Mouse (Mus musculus) CH12.LX (cell line): ENCODE measurements around the gene Fopnl. TPM values are rescaled to one million over a fixed set of nuclear protein-coding genes. Genes with fewer than 3 reads are reported as not detected.

Experiments used
- DNase-seq: peaks from one replicate; pipeline ENCODE4 v3.0.0-alpha.2; 2013; ENCODE audit errors: extremely low read depth
- H3K27ac ChIP-seq: 2 replicates; pipeline ENCODE4 v1.5.1; 2012; ENCODE audit warnings: low read depth, mild to moderate bottlenecking, control low read depth, moderate library complexity; ENCODE audit not compliant: insufficient read depth
- H3K27me3 ChIP-seq: replicated peaks from 2 replicates; pipeline ENCODE3; 2012; ENCODE audit warnings: inconsistent platforms
- H3K36me3 ChIP-seq, 2 experiments: replicated peaks in 1 of 2; 2 replicates each; pipeline versions ENCODE3 to v1.6.1; 2012; ENCODE audit warnings: inconsistent platforms in 1 of 2, low read length in 1 of 2, mild to moderate bottlenecking in 1 of 2, mixed read lengths in 1 of 2, moderate library complexity in 1 of 2; ENCODE audit not compliant: control insufficient read depth in 1 of 2, insufficient read depth in 1 of 2
- H3K4me1 ChIP-seq, 2 experiments: 2 replicates each; pipeline ENCODE4 v1.6.1; 2012; ENCODE audit warnings: inconsistent platforms in 1 of 2, moderate library complexity in 1 of 2; ENCODE audit not compliant: insufficient read depth in 2 of 2, control insufficient read depth in 1 of 2
- H3K4me2 ChIP-seq: 2 replicates; pipeline ENCODE4 v1.6.1; 2012; ENCODE audit warnings: low read depth, mild to moderate bottlenecking, control low read depth; ENCODE audit not compliant: poor library complexity, insufficient read depth, severe bottlenecking
- H3K4me3 ChIP-seq, 3 experiments: fragments of 150-350 bp in 1 of 3; sonication (generic) in 1 of 3; replicated peaks in 1 of 3; 2 replicates each; pipeline versions ENCODE3 to v1.5.1; 2011 to 2012; ENCODE audit warnings: low read depth in 2 of 3, low read length in 2 of 3, mild to moderate bottlenecking in 2 of 3, moderate library complexity in 2 of 3, control low read depth in 1 of 3, improper control_type of control experiment in 1 of 3, inconsistent platforms in 1 of 3, mixed read lengths in 1 of 3; ENCODE audit not compliant: poor library complexity in 1 of 3
- H3K79me2 ChIP-seq: replicated peaks from 2 replicates; pipeline ENCODE4 v1.6.1; 2012; ENCODE audit warnings: mild to moderate bottlenecking, moderate library complexity; ENCODE audit not compliant: control insufficient read depth, poor library complexity, insufficient read depth, severe bottlenecking; ENCODE audit errors: extremely low read depth
- H3K9ac ChIP-seq: 2 replicates; pipeline ENCODE4 v1.6.1; 2012; ENCODE audit warnings: low read depth, mild to moderate bottlenecking, control low read depth, moderate library complexity; ENCODE audit not compliant: insufficient read depth
- H3K9me3 ChIP-seq: replicated peaks from 2 replicates; pipeline ENCODE3; 2012; ENCODE audit warnings: low read length, inconsistent platforms, mixed read lengths
- BHLHE40 ChIP-seq: IDR thresholded peaks from 2 replicates; pipeline ENCODE4 v1.6.1; 2011; ENCODE audit warnings: mild to moderate bottlenecking, low read depth, low read length, improper control_type of control experiment
- CHD2 ChIP-seq: IDR thresholded peaks from 2 replicates; pipeline ENCODE4 v1.6.1; 2011; ENCODE audit warnings: low read length, improper control_type of control experiment
- E2F4 ChIP-seq: IDR thresholded peaks from 2 replicates; pipeline ENCODE4 v1.6.1; 2011; ENCODE audit warnings: low read depth, low read length, improper control_type of control experiment; ENCODE audit not compliant: insufficient replicate concordance
- ETS1 ChIP-seq: conservative IDR thresholded peaks from 2 replicates; pipeline ENCODE4 v1.6.1; 2012; ENCODE audit warnings: low read depth, mild to moderate bottlenecking, inconsistent platforms, low read length, improper control_type of control experiment, moderate library complexity
- IRF4 ChIP-seq: IDR thresholded peaks from 2 replicates; pipeline ENCODE4 v1.6.1; 2014; ENCODE audit warnings: low read depth, mild to moderate bottlenecking, inconsistent platforms, low read length, improper control_type of control experiment
- JUN ChIP-seq: IDR thresholded peaks from 2 replicates; pipeline ENCODE4 v1.6.1; 2011; ENCODE audit warnings: low read depth, mild to moderate bottlenecking, low read length, improper control_type of control experiment, moderate library complexity; ENCODE audit not compliant: insufficient read depth
- JUND ChIP-seq: conservative IDR thresholded peaks from 2 replicates; pipeline ENCODE4 v1.6.1; 2011; ENCODE audit warnings: low read depth, low read length, improper control_type of control experiment
- KAT2A ChIP-seq: IDR thresholded peaks from 2 replicates; pipeline ENCODE4 v1.6.1; 2012; ENCODE audit warnings: low read length, improper control_type of control experiment, inconsistent platforms; ENCODE audit not compliant: insufficient replicate concordance
- MAX ChIP-seq: IDR thresholded peaks from 2 replicates; pipeline ENCODE4 v1.6.1; 2011; ENCODE audit warnings: low read length, improper control_type of control experiment
- MAZ ChIP-seq: IDR thresholded peaks from 2 replicates; pipeline ENCODE4 v1.6.1; 2012; ENCODE audit warnings: low read depth, mild to moderate bottlenecking, inconsistent platforms, low read length, improper control_type of control experiment, moderate library complexity
- MYC ChIP-seq: IDR thresholded peaks from 2 replicates; pipeline ENCODE4 v1.6.1; 2011; ENCODE audit warnings: low read depth, mild to moderate bottlenecking, improper control_type of control experiment, low read length
- PAX5 ChIP-seq: IDR thresholded peaks from 2 replicates; pipeline ENCODE4 v1.6.1; 2012; ENCODE audit warnings: low read length, inconsistent platforms, mixed read lengths
- POLR2AphosphoS2 ChIP-seq: IDR thresholded peaks from 2 replicates; pipeline ENCODE4 v1.6.1; 2011; ENCODE audit warnings: low read depth, low read length, improper control_type of control experiment
- RCOR1 ChIP-seq: conservative IDR thresholded peaks from 2 replicates; pipeline ENCODE4 v1.6.1; 2012; ENCODE audit warnings: low read depth, mild to moderate bottlenecking, inconsistent platforms, low read length, improper control_type of control experiment
- TBP ChIP-seq: conservative IDR thresholded peaks from 2 replicates; pipeline ENCODE4 v1.6.1; 2011; ENCODE audit warnings: low read depth, low read length, improper control_type of control experiment
- TCF12 ChIP-seq: IDR thresholded peaks from 2 replicates; pipeline ENCODE4 v1.6.1; 2014; ENCODE audit warnings: low read depth, mild to moderate bottlenecking, inconsistent platforms, low read length, improper control_type of control experiment
- UBTF ChIP-seq: IDR thresholded peaks from 2 replicates; pipeline ENCODE4 v1.6.1; 2012; ENCODE audit warnings: low read depth, mild to moderate bottlenecking, inconsistent platforms, low read length, improper control_type of control experiment, moderate library complexity
- USF1 ChIP-seq: IDR thresholded peaks from 2 replicates; pipeline ENCODE4 v1.6.1; 2014; ENCODE audit warnings: low read depth, mild to moderate bottlenecking, inconsistent platforms, low read length, improper control_type of control experiment
- USF2 ChIP-seq: conservative IDR thresholded peaks from 2 replicates; pipeline ENCODE4 v1.6.1; 2011; ENCODE audit warnings: low read depth, low read length, improper control_type of control experiment
- ZC3H11A ChIP-seq: IDR thresholded peaks from 2 replicates; pipeline ENCODE4 v1.6.1; 2012; ENCODE audit warnings: low read depth, mild to moderate bottlenecking, inconsistent platforms, low read length, improper control_type of control experiment
- ZKSCAN1 ChIP-seq: IDR thresholded peaks from 2 replicates; pipeline ENCODE4 v1.6.1; 2012; ENCODE audit warnings: low read depth, inconsistent platforms, low read length, improper control_type of control experiment, borderline replicate concordance
- dilution Hi-C: fragments of 300-500 bp; cut with MboI; formaldehyde crosslinking; loops from 2 replicates; pipeline ENCODE4 v1.14.3; 2020; ENCODE audit warnings: low sequenced_read_pairs; ENCODE audit not compliant: extremely low pct_unique_long_range_greater_than_20kb, extremely low pct_ligation_motif_present
- in situ Hi-C: fragments of 300-500 bp; cut with MboI; formaldehyde crosslinking; loops from 3 replicates; pipeline ENCODE4 v1.14.3; 2019; ENCODE audit warnings: low sequenced_read_pairs, low pct_ligation_motif_present, low pct_unique_long_range_greater_than_20kb, mixed read lengths
- polyA plus RNA-seq: library from polyadenylated mRNA; unstranded; fragments of >175 nt; gene quantifications from 2 replicates; pipeline ENCODE4 v1.2.1, GENCODE M21; 2012; ENCODE audit warnings: low read depth; ENCODE audit not compliant: insufficient read length
- total RNA-seq, 2 experiments: library from RNA; depleted of rRNA; stranded (reverse); fragments of 300-350 nt in 1 of 2; fragments of >200 nt in 1 of 2; gene quantifications; 2 replicates each; pipeline ENCODE4 v1.2.3; 2012 to 2014

The Fopnl gene
- total and polyA plus RNA-seq, 3 experiments: 32.8 to 153 (median 56.8) TPM

- Histone ChIP-seq H3K9me3 (no peaks in the 10 kb centered on the region), H3K4me1 (peaks cover 3 to 13% of the 10 kb centered on the region in 2 experiments; a peak in 3 of 4 replicates), H3K4me3 (no peak overlapping the region), H3K4me2 (no peak overlapping the region), H3K36me3 (no peaks in the 10 kb centered on the region), H3K27me3 (peaks cover 2% of the 10 kb centered on the region), H3K27ac (no peak overlapping the region), H3K9ac (no peak overlapping the region)
- no peak for DNase-seq
- dilution Hi-C loops (no loop called here), in situ Hi-C loops (no loop called here)
- TF ChIP-seq BHLHE40: no peak
- TF ChIP-seq MAX: no peak
- no peak for TF ChIP-seq RCOR1
- TF ChIP-seq POLR2AphosphoS2: no peak
- no peak for TF ChIP-seq KAT2A
- no peak for TF ChIP-seq MYC
- TF ChIP-seq USF2: no peak
- TF ChIP-seq TCF12: no peak
- TF ChIP-seq IRF4: no peak
- TF ChIP-seq JUN: no peak
- no peak for TF ChIP-seq ZKSCAN1
- no peak for TF ChIP-seq CHD2
- no peak for TF ChIP-seq JUND
- no peak for TF ChIP-seq ETS1
- TF ChIP-seq E2F4: no peak
- TF ChIP-seq, all 38 proteins: peak for 0
- no peaks in the 10 kb centered on the region for H3K79me2 ChIP-seq
Observed at GRCm38 (mm10) chr16:14264504-14264903, 52.7 kb downstream of the Fopnl start.

- Histone ChIP-seq H3K36me3 (no peaks in the 10 kb centered on the region), H3K4me1 (peaks cover 3 to 13% of the 10 kb centered on the region in 2 experiments; a peak in 3 of 4 replicates), H3K27me3 (no peaks in the 10 kb centered on the region), H3K4me2 (no peak overlapping the region), H3K9ac (no peak overlapping the region), H3K4me3 (no peak overlapping the region), H3K27ac (no peak overlapping the region), H3K79me2 (no peaks in the 10 kb centered on the region), H3K9me3 (no peaks in the 10 kb centered on the region)
- TF ChIP-seq TBP (no peak), KAT2A (no peak), UBTF (no peak), POLR2AphosphoS2 (no peak), ETS1 (no peak), JUN (no peak), PAX5 (no peak), ZC3H11A (no peak), JUND (no peak), MAZ (no peak), USF1 (no peak), TCF12 (no peak), USF2 (no peak)
- in situ Hi-C loops: no loop called here
- dilution Hi-C loops: no loop called here
- no peak for DNase-seq
Observed at GRCm38 (mm10) chr16:14263241-14263640, 54.0 kb downstream of the Fopnl start.
